Mouse (Mus musculus) neural tube, postnatal 0 days (tissue): Measurements from ENCODE around the gene Prss35. TPM values are rescaled to one million over a fixed set of nuclear protein-coding genes. Genes with fewer than 3 reads are reported as not detected.

Experiments
- polyA plus RNA-seq: library from polyadenylated mRNA; unstranded; fragments of >200 nt; fragmentation: Nextera tagmentation; extraction: Ambion mirVana; gene quantifications from 2 replicates; pipeline ENCODE4 v1.2.1, GENCODE M21; 2015

Gene Prss35
- 13.4 and 15.1 TPM in 2 replicates for polyA plus RNA-seq

DNA sequence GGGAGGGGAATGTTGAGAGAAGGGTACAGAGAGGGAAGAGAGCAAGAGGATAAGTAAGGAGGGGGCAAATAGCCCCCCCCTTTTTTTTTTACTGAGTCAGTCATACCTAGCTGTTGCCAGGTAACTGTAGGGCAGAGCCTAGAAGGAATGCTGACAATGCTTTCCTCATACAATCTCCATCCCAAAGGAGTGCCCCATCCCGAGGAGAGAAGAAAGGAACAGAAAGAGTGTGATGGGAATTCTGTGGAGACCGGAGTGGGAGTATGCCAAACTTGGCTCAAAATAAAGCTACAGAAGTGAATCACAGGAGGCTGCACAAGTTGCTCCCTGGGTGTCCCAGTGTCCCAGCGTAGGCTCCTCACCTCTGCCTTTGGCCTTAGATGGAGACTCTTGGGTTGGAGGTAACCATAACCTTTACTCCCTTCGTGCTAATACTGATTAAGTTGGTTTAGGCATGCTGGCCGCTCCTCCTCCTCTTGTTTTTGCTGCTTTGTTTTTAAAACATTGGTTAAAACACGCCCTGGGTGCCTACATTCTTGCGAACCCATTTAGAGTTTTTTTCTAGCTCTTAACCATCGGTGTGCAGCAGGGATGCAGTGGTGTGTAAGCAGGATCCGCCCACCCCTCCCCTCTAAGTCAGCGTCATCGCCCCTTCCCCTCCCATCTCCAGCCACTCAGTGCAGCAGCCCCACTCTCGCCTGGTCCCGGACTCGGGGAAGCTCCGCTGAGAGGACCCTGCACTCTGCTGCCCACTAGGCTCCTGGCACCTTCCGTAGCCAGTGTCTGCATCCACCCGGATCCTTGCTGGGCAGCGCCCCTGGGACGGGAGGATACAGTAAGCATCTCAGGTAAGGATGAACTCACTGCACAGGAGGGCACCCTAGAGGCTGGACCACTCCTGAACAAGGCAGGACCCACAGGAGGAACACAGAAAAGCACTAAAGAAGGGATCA lies at the start of gene Prss35:
Gene Prss35 (plus strand): TSS at position 691 of the 953 bp plus-strand sequence.

DNA sequence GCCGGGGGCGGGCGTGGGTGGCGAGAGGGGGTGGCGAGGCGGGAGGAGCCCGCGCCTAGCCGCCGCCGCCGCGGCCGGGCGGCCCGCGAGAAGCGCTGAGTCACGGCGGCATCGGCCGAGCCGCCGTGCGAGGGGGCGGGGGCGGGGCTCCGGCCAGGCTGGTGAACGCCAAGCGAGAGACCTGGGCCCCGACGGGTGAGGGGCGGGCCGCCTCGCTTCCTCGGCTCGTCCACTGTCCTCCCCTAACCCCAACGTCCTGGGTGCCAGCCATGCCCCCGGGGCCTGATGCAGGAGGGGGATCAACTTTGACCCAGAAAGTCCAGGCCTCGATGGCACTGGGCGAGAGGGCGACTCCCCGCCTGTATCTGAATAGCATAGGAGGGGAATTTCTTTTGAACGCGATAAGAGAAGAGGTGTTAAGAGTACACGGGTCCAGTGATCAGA lies 47.6 kb upstream of the Prss35 start, which contains the start of gene Me1:
Gene Me1 (minus strand): TSS at position 136 of the 444 bp plus-strand sequence.

Other genes with a start within 250 kb of the Prss35 start
- gene Pgm3, start 171.8 kb upstream of the Prss35 start, polyA plus RNA-seq, result 29.7 and 31.3 TPM in 2 replicates
- 108 and 117 TPM in 2 replicates for gene Rwdd2a, start 171.7 kb upstream of the Prss35 start, polyA plus RNA-seq
- gene Me1, start 47.7 kb upstream of the Prss35 start, polyA plus RNA-seq, result 73.0 and 75.5 TPM in 2 replicates
- 170 and 174 TPM in 2 replicates for gene Snap91, start 137.0 kb downstream of the Prss35 start, polyA plus RNA-seq